Mouse (Mus musculus): Measurements from ENCODE around the gene Ralb. TPM values are rescaled to one million over a fixed set of nuclear protein-coding genes. Genes with fewer than 3 reads are reported as not detected.

Gene Ralb
- polyA plus RNA-seq, 1 experiment from 2014 or later, result 66.6 TPM

DNA sequence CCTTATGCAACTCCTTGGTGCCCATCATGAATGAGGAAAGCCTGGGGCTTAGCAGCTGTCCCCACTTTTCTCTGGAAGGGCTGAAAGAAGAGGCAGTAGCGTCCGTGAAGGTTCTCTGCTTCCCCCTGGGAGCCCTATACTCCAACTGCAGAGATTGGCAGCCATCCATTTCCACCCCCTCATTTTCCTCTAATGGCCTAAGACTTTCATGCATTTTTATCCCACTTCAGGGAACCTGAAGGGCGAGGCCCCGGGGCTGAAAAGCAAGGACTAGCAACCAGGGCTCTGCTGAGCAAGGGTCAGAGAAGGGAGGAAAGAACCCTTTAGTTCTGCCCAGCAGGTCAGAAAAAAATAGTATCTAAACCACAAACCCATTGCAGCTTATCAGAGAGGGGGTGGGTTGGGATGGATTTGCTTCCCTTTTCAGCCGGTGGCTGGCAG lies 20.4 kb upstream of the Ralb start:
- DNase-seq (ENCODE audit: low read depth, low spot score) (no peak), ATAC-seq (no peak)
- no peaks in the 10 kb centered on the region for H3K27me3 ChIP-seq
- TF ChIP-seq CTCF (IDR thresholded peaks at IDR 0.05), result no peak
- CTCF ChIA-PET, result interaction anchor here (1.4 kb wide), 1 partner anchor 44 kb away, joined by 3 read pairs; no protein-coding TSS in a partner anchor
- POLR2A ChIA-PET, result interaction anchor here (0.6 kb wide), 1 partner anchor 33 kb away, joined by 4 read pairs; no protein-coding TSS in a partner anchor
- in situ Hi-C loops (cut with MboI; ENCODE audit: low pct_unique_long_range_greater_than_20kb), result no loop called here

DNA sequence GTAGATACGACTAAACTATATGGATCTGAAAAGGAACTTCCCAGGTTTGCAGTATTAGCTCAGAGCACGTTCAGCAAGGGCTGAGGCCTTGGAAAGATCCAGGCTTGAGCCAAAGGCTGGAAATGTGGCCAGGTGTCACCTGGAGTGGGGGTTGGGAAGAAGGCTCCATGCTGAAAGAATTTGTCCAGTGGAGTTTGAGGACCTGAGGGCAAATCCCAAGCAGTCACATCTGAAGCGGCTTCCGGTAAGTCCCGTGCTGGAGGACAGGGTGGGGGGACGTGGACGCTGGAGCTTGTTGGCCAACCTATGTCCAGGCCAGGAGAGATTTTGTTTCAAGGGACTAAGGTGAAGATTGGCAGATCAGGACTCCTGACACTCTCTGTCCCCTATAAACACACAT lies 19.2 kb upstream of the Ralb start:
- POLR2A ChIA-PET, result no interaction called here
- CTCF ChIA-PET, result interaction anchor here (1.2 to 1.4 kb wide), 2 partner anchors 25 to 26 kb away, joined by 3 to 4 read pairs; no protein-coding TSS in a partner anchor
- no peak for ATAC-seq
- in situ Hi-C loops (cut with MboI; ENCODE audit: low pct_unique_long_range_greater_than_20kb), result no loop called here
- TF ChIP-seq CTCF (IDR thresholded peaks at IDR 0.05), result no peak
- no peak for DNase-seq (ENCODE audit: low read depth, low spot score)
- no peaks in the 10 kb centered on the region for H3K27me3 ChIP-seq

DNA sequence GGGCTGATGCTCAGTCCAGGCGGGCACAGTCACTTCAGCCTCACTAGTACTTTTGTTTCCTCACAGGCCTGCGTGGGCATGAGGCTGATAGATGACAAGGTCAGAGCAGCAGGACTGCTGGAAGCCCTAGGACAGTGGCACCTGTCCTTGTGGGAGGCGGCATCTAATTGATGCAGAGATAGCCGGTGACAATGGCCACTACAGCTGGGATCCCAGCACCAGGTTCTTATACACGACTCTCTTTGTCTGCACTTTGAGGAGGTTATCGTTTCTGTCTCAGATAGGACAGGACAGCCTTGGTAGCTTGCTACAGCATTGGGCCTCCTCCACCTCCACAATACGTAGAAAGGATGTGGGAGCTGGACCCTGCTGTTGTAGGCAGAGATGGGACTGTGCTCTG lies 18.8 kb upstream of the Ralb start:
- in situ Hi-C loops (cut with MboI; ENCODE audit: low pct_unique_long_range_greater_than_20kb), result no loop called here
- ChIA-PET POLR2A (no interaction called here), CTCF (interaction anchor here (1.2 to 1.4 kb wide), 3 partner anchors 25 to 29 kb away, joined by 3 to 4 read pairs (median 3); no protein-coding TSS in a partner anchor)
- no peaks in the 10 kb centered on the region for H3K27me3 ChIP-seq
- DNase-seq (ENCODE audit: low read depth, low spot score) (no peak), ATAC-seq (no peak)
- TF ChIP-seq CTCF (IDR thresholded peaks at IDR 0.05), result no peak

DNA sequence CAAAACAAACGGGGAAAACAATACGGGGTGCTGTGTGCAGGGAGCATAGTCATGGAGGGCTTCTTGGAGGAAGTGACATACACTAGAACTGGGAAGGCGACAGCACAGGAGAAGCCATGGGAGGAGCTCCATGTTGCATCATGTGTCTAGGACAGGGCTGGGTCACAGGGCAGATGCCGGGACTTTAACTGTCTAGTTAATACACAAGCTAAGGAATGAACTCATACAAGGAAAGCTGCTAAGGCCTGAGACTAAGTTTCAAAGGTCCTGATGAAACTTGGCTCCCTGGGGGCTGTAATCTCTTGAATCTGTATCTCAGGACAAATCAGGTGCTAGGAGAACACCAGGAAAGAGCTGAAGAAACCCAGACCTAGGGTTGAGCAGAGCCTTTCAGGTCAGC lies 18.1 kb upstream of the Ralb start:
- in situ Hi-C loops (cut with MboI; ENCODE audit: low pct_unique_long_range_greater_than_20kb), result no loop called here
- ATAC-seq, result no peak

DNA sequence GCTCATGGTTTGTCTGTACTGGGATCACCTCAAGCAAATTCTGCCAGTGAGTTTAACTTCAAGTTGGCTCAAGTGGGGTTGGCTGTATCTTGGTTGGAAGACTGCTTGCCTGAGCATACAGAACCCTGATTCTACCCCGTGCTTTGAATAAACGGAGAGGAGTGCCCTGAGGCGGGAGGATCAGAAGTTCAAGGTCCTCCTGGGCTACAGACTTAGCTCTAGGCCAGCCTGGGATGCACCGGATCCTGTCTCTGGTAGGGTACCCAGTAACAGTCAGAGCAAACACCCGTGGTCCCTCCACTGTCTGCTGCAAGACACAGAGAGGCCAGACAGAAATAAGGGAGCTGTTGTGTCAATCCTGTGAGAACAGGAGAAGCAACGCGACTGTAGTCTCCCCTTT lies 17.1 kb upstream of the Ralb start:
- ATAC-seq, result no peak
- H3K27me3 ChIP-seq, result no peaks in the 10 kb centered on the region
- CTCF ChIA-PET, result interaction anchor here (0.8 kb wide), 1 partner anchor 24 kb away, joined by 5 read pairs; no protein-coding TSS in a partner anchor
- DNase-seq (ENCODE audit: low read depth, low spot score), result no peak
- in situ Hi-C loops (cut with MboI; ENCODE audit: low pct_unique_long_range_greater_than_20kb), result no loop called here
- POLR2A ChIA-PET, result interaction anchor here (0.6 to 1.5 kb wide), 2 partner anchors 18 to 430 kb away, joined by 3 read pairs; no protein-coding TSS in a partner anchor
- TF ChIP-seq CTCF (IDR thresholded peaks at IDR 0.05), result no peak

More for the DNA sequence above, 18.1 kb upstream of the Ralb start:
- CTCF ChIA-PET, result interaction anchor here (1.2 to 1.4 kb wide), 2 partner anchors 26 to 28 kb away, joined by 3 to 4 read pairs; no protein-coding TSS in a partner anchor
- no peak for TF ChIP-seq CTCF (IDR thresholded peaks at IDR 0.05)
- H3K27me3 ChIP-seq, result no peaks in the 10 kb centered on the region
- no peak for DNase-seq (ENCODE audit: low read depth, low spot score)
- POLR2A ChIA-PET, result no interaction called here

DNA sequence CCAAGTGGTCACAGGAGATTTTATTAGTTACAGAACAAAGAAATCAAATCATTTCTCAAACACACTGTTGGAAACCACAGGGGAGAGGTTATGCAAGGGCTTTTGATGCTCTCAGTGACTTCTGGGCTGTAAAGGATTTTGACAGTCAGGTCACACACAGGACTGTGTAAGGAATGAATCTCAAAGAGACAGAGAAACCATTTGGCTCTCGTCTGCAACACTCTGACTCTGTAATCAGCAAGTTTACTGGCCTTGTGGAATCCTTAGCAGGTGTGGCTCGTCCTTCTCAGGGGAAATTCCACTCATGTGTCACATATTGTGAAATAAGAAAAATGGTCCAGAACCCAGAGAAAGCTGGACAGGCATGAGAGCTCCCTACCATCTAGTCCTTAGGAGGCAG lies 16.4 kb upstream of the Ralb start:
- ATAC-seq, result peak; percentile 51
- TF ChIP-seq CTCF (IDR thresholded peaks at IDR 0.05), result no peak

DNA sequence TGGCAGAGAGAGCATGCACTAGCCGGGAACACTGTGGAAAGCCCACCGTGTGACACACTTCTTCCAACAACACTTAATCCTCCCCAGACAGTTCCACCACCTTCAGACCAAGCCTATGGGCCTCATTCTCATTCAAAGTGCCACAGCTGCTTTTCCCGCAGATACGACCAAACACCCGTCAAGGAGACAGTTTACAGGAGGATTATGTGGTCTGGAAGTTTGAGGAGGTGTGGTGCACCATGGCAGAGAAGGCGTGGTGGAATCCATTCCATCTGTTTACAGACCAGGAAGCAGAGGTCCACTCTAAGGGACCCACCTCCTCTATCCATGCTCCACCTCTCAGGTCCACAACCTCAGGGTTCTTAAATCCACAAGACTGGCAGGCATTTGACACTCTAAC lies 14.7 kb upstream of the Ralb start:
- no peaks in the 10 kb centered on the region for H3K27me3 ChIP-seq
- DNase-seq (ENCODE audit: low read depth, low spot score), result no peak
- no peak for TF ChIP-seq CTCF (IDR thresholded peaks at IDR 0.05)
- ChIA-PET CTCF (no interaction called here), POLR2A (no interaction called here)
- in situ Hi-C loops (cut with MboI; ENCODE audit: low pct_unique_long_range_greater_than_20kb), result no loop called here
- no peak for ATAC-seq

More for the DNA sequence above, 16.4 kb upstream of the Ralb start:
- ChIA-PET CTCF (interaction anchor here (0.8 to 1.4 kb wide), 3 partner anchors 16 to 23 kb away, joined by 3 to 5 read pairs (median 4); partner anchors contain the start of gene Ralb), POLR2A (interaction anchor here (1.5 kb wide), 1 partner anchor 18 kb away, joined by 3 read pairs; no protein-coding TSS in a partner anchor)
- no peaks in the 10 kb centered on the region for H3K27me3 ChIP-seq
- DNase-seq (ENCODE audit: low read depth, low spot score), result no peak
- in situ Hi-C loops (cut with MboI; ENCODE audit: low pct_unique_long_range_greater_than_20kb), result no loop called here

DNA sequence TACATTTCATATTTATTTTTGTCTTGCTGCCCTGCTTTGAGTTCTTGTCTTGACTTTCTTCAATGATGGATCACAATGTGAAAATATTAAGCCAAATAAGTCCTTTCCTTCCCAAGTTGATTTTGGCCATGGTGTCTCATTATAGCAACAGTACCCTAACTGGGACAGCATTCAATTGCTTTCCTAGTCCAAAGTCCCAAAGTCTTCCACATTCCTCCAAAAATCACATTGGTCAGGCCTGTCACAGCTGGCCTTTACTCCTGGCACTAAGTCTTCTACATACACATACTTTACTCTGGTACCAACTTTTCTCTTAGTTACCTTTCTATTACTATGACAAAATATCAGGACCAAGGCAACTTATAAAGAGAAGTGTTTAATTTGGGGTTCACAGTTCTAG lies 14.2 kb upstream of the Ralb start:
- in situ Hi-C loops (cut with MboI; ENCODE audit: low pct_unique_long_range_greater_than_20kb), result no loop called here
- DNase-seq (ENCODE audit: low read depth, low spot score) (no peak), ATAC-seq (no peak)
- no peaks in the 10 kb centered on the region for H3K27me3 ChIP-seq
- CTCF ChIA-PET, result interaction anchor here (1.6 kb wide), 1 partner anchor 32 kb away, joined by 3 read pairs; no protein-coding TSS in a partner anchor
- POLR2A ChIA-PET, result no interaction called here
- no peak for TF ChIP-seq CTCF (IDR thresholded peaks at IDR 0.05)

DNA sequence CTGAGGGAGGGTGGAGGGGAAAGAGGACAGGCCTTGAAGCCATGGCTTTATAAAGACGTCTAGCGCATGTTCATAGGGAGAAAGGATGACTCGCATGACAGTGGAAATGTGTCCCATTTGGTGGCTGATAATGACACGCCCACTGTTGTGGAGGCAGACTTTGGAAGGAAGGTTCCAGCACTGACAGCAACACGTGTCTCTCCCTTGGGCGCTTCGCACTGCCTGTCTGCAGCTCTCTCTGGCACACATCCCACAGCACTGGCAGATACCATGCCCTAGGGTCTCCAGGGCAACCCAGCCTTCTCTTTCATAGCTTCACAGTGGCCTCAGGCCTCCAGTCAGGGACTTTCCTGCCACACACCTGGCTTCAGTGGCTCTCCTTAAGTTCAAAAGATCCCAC lies 13.5 kb upstream of the Ralb start:
- TF ChIP-seq CTCF (IDR thresholded peaks at IDR 0.05), result no peak
- ChIA-PET CTCF (interaction anchor here (1.6 kb wide), 1 partner anchor 31 kb away, joined by 3 read pairs; no protein-coding TSS in a partner anchor), POLR2A (no interaction called here)
- DNase-seq (ENCODE audit: low read depth, low spot score) (no peak), ATAC-seq (no peak)
- H3K27me3 ChIP-seq, result no peaks in the 10 kb centered on the region
- in situ Hi-C loops (cut with MboI; ENCODE audit: low pct_unique_long_range_greater_than_20kb), result no loop called here

DNA sequence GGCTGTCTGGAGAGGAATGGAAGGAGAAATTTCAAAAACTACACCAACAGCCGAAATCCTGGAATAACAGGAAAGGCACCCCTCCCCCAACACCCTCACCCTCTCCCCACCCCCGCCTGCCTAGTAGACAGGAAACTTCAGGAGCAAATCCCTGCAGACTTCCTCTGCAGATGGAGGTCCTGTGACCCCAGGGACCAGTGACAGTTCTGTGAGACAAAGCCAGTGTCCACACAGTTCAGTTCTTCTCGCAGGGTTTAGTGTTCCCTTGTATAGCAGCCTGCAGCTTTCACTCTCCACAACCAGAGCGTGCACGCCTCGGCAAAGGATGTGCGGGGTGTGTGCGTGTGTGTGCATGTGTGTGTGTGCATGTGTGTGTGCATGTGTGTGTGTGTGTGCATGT lies 6.3 kb upstream of the Ralb start:
- H3K27me3 ChIP-seq, result no peaks in the 10 kb centered on the region
- no peak for DNase-seq (ENCODE audit: low read depth, low spot score)
- CTCF ChIA-PET, result no interaction called here
- in situ Hi-C loops (cut with MboI; ENCODE audit: low pct_unique_long_range_greater_than_20kb), result no loop called here
- no peak for TF ChIP-seq CTCF (IDR thresholded peaks at IDR 0.05)
- ATAC-seq, result no peak
- POLR2A ChIA-PET, result no interaction called here

DNA sequence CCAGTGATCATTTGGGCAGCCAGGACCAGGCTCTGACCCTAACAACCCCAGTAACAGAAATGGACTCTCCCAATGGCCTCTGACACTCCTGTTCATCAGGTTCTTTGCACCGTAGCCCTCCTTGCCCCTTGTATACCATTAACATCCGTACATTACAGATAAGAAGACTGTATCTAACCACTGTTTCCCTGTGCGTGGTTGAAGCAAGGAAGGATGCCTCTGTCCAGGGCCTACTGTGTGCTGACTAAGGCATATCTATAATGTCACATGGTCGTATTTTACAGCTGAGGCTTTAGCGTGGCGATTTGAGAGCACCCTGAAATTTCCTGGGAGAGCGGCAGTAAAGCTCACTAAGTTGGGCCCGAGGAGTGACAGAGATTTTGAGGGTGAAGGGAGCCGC lies 5.8 kb upstream of the Ralb start:
- DNase-seq (ENCODE audit: low read depth, low spot score) (no peak), ATAC-seq (no peak)
- no peaks in the 10 kb centered on the region for H3K27me3 ChIP-seq
- ChIA-PET CTCF (no interaction called here), POLR2A (no interaction called here)
- in situ Hi-C loops (cut with MboI; ENCODE audit: low pct_unique_long_range_greater_than_20kb), result no loop called here
- TF ChIP-seq CTCF (IDR thresholded peaks at IDR 0.05), result no peak

DNA sequence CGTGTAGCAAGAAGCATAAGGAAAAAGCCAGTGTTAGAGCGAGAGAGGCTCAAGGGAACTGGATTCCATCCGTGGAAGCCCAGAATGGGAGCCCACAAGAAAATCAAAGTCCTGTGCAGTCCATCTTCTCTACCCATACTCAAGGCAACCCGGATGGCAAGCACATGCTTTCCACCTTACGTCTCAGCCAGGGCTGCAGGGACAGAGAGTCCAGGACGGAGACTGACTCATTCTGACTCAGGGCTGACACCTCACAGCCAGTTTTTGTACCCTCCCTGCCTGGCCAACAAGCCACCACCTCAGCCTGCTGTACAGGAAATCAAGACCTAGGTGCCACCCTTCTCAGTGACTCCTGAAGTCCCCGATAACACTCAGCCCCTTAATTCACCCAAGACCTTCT lies 4.9 kb upstream of the Ralb start:
- in situ Hi-C loops (cut with MboI; ENCODE audit: low pct_unique_long_range_greater_than_20kb), result no loop called here
- POLR2A ChIA-PET, result no interaction called here
- no peak for TF ChIP-seq CTCF (IDR thresholded peaks at IDR 0.05)

More for the DNA sequence above, 4.9 kb upstream of the Ralb start:
- no peaks in the 10 kb centered on the region for H3K27me3 ChIP-seq
- ATAC-seq, result peak; percentile 55
- DNase-seq (ENCODE audit: low read depth, low spot score), result no peak
- CTCF ChIA-PET, result no interaction called here
